In genomic region chr7:122376845-122377244, GRCm38 (mm10) we compare ENCODE assay signal across 29 mouse cellular contexts.
"Had no signal": no experiment of that assay in that cellular context is flagged by ENCODE, and none has a peak within 500 bp of the region (broad histone marks: within the 10 kb centered on the region; RNA-seq: fewer than 3 reads in every experiment).

No protein-coding gene starts in this region.

- H3K27me3 ChIP-seq: heart, embryonic 13.5 days; heart, embryonic 15.5 days; hindbrain, embryonic 12.5 days; intestine, embryonic 15.5 days; kidney, embryonic 15.5 days; liver, embryonic 13.5 days had no signal

- H3K9me3 ChIP-seq: heart, embryonic 13.5 days; heart, embryonic 15.5 days; hindbrain, embryonic 10.5 days; hindbrain, embryonic 12.5 days; intestine, embryonic 15.5 days; kidney, embryonic 15.5 days; limb, embryonic 10.5 days; limb, embryonic 12.5 days; liver, embryonic 13.5 days had no signal

- ATAC-seq: hindbrain, embryonic 16.5 days; inflammation-experienced regulatory T-cells, adult 6 months; intestine, embryonic 15.5 days; intestine, postnatal 0 days had no signal

- H3K4me2 ChIP-seq: heart, embryonic 11.5 days; heart, embryonic 13.5 days; heart, embryonic 15.5 days; hindbrain, embryonic 12.5 days; hindbrain, embryonic 14.5 days; intestine, embryonic 15.5 days; kidney, embryonic 15.5 days; limb, embryonic 12.5 days; liver, embryonic 11.5 days; liver, embryonic 13.5 days had no signal

- H3K4me3 ChIP-seq: gastrocnemius, adult 2 months; heart, adult 2 months; heart, embryonic 13.5 days; heart, embryonic 15.5 days; hindbrain, embryonic 10.5 days; hindbrain, embryonic 12.5 days; intestine, embryonic 15.5 days; kidney, embryonic 15.5 days; left cerebral cortex, adult 2 months; limb, embryonic 10.5 days; limb, embryonic 12.5 days; liver, embryonic 13.5 days had no signal

- H3K36me3 ChIP-seq: heart, embryonic 13.5 days; heart, embryonic 15.5 days; hindbrain, embryonic 10.5 days; hindbrain, embryonic 12.5 days; intestine, embryonic 15.5 days; kidney, embryonic 15.5 days; limb, embryonic 10.5 days; limb, embryonic 12.5 days; liver, embryonic 13.5 days had no signal

- H3K9ac ChIP-seq: heart, embryonic 13.5 days; heart, embryonic 15.5 days; hindbrain, embryonic 12.5 days; hindbrain, embryonic 14.5 days; intestine, embryonic 15.5 days; kidney, embryonic 15.5 days; limb, embryonic 12.5 days; liver, embryonic 13.5 days had no signal

- H3K4me1 ChIP-seq: liver, embryonic 13.5 days had no signal

- DNase-seq: gastrocnemius, adult 2 months; gastrocnemius, postnatal 10 days; gastrocnemius, postnatal 25 days; heart, adult 2 months; heart, postnatal 14 days; heart, postnatal 36 days; kidney, adult 2 months; kidney, adult 9 months; kidney, postnatal 14 days; kidney, postnatal 36 days; layer of hippocampus, adult 9-11 months; liver; liver, embryonic 13.5 days had no signal

- H3K27ac ChIP-seq: gastrocnemius, adult 2 months; heart, adult 2 months; heart, embryonic 13.5 days; heart, embryonic 15.5 days; hindbrain, embryonic 10.5 days; hindbrain, embryonic 12.5 days; hindbrain, embryonic 14.5 days; intestine, embryonic 15.5 days; kidney, embryonic 15.5 days; kidney, postnatal 0 days; left cerebral cortex, adult 2 months; limb, embryonic 10.5 days; limb, embryonic 12.5 days; liver, embryonic 13.5 days had no signal
